In genomic region chr2:118790551-118791525, GRCm38 (mm10) we compare ENCODE assay signal across 8 mouse cellular contexts. TPM values are rescaled to one million over a fixed set of nuclear protein-coding genes. Genes with fewer than 3 reads are reported as not detected.
DNase-seq lines count a peak whose midpoint lies in the region; ATAC-seq lines count a peak whose summit lies in the region.

No protein-coding gene starts in this region.

- 24% methylated on average over 44 of the region's 44 CpGs for WGBS in hindbrain, embryonic 16.5 days

- no peak overlapping the region for H3K27ac ChIP-seq in hindbrain, embryonic 16.5 days (ENCODE audit: low read depth, low read length)

- H3K27me3 ChIP-seq in hindbrain, embryonic 16.5 days (replicated peaks; ENCODE audit: control insufficient read depth, insufficient read depth, low read length), result no peaks in the 10 kb centered on the region

- ATAC-seq in common myeloid progenitor, adult 5-6 weeks (replicated peaks; ENCODE audit: low read depth, poor library complexity, severe bottlenecking), result peak; percentile 70
- peak; percentile 65 for ATAC-seq in hindbrain, embryonic 16.5 days
- ATAC-seq in megakaryocyte-erythroid progenitor cell, adult 5-6 weeks (replicated peaks; ENCODE audit: low FRiP score, low TSS enrichment, poor library complexity, severe bottlenecking), result peak; percentile 55

- DNase-seq in left cerebral cortex, adult 18-20 months (ENCODE audit: low spot score in 2 of 2), result peak; percentile 39 to 55
- DNase-seq in left cerebral cortex, adult 11 months (ENCODE audit: low spot score), result no peak
- peak; percentile 27 to 58 for DNase-seq in gastrocnemius, adult 8-10 months (ENCODE audit: low spot score in 2 of 2)
- peak; percentile 51 to 57 for DNase-seq in left cerebral cortex, postnatal 36 days (ENCODE audit: low spot score in 2 of 2)
- DNase-seq in skeletal muscle tissue, adult 2 months (ENCODE audit: low read depth, low spot score), result peak; percentile 39

- no peak overlapping the region; the same call in 1 of the 2 replicates for H3K4me3 ChIP-seq in hindbrain, embryonic 16.5 days (ENCODE audit: low read length)

- intact Hi-C loops in left cerebral cortex, postnatal 36 days (cut with DNase I), result no loop called here

- no peaks in the 10 kb centered on the region for H3K9me3 ChIP-seq in hindbrain, embryonic 16.5 days (ENCODE audit: control insufficient read depth, low read length)

- H3K9ac ChIP-seq in hindbrain, embryonic 16.5 days (ENCODE audit: low read depth, low read length), result no peak overlapping the region

- peaks cover 35% of the 10 kb centered on the region for H3K36me3 ChIP-seq in hindbrain, embryonic 16.5 days (ENCODE audit: control insufficient read depth, insufficient read depth, low read length)

- H3K4me2 ChIP-seq in hindbrain, embryonic 16.5 days (ENCODE audit: low read length), result peak overlapping the region; percentile 37

- no peaks in the 10 kb centered on the region; the same call in none of the 2 replicates for H3K4me1 ChIP-seq in hindbrain, embryonic 16.5 days (ENCODE audit: control insufficient read depth, insufficient read depth, low read depth, low read length)

RNA-seq across cellular contexts. Expression of gene Disp2, which starts 11.3 kb away (rescaled TPM):
- 100 to 1,000 TPM; 184 to 206 TPM for total RNA-seq in left cerebral cortex, adult 18-20 months (2021)
- total RNA-seq in common myeloid progenitor, adult 5-6 weeks (2017), result not detected in 2 replicates
- under 1 TPM in 2 of 4 experiments, not detected in 2; 0.10 to 0.11 TPM for total RNA-seq in gastrocnemius, adult 8-10 months (2022)
- polyA plus RNA-seq in hindbrain, embryonic 16.5 days (2015; fragmentation: Nextera tagmentation; extraction: Ambion mirVana), result 82.9 and 87.0 TPM in 2 replicates
- 100 to 1,000 TPM; 187 to 192 TPM for total RNA-seq in left cerebral cortex, postnatal 36 days (2021)
- total RNA-seq in megakaryocyte-erythroid progenitor cell, adult 5-6 weeks (2014; fragmentation: Nextera tagmentation), result not detected in 2 replicates
- not detected in 2 replicates for total RNA-seq in megakaryocyte-erythroid progenitor cell, adult 5-6 weeks (2017)

RNA-seq across cellular contexts. Expression of gene Phgr1, which starts 18.3 kb away (rescaled TPM):
- not detected for total RNA-seq in left cerebral cortex, adult 18-20 months (2021)
- not detected in 2 replicates for total RNA-seq in common myeloid progenitor, adult 5-6 weeks (2017)
- total RNA-seq in gastrocnemius, adult 8-10 months (2022), result not detected
- not detected in 2 replicates for polyA plus RNA-seq in hindbrain, embryonic 16.5 days (2015; fragmentation: Nextera tagmentation; extraction: Ambion mirVana)
- total RNA-seq in left cerebral cortex, postnatal 36 days (2021), result not detected
- total RNA-seq in megakaryocyte-erythroid progenitor cell, adult 5-6 weeks (2014; fragmentation: Nextera tagmentation), result not detected in 2 replicates
- total RNA-seq in megakaryocyte-erythroid progenitor cell, adult 5-6 weeks (2017), result not detected in 2 replicates

RNA-seq across cellular contexts. Expression of gene Knstrn, which starts 23.0 kb away (rescaled TPM):
- total RNA-seq in left cerebral cortex, adult 18-20 months (2021), result 1 to 10 TPM; 1.5 to 1.7 TPM
- 124 and 177 TPM in 2 replicates for total RNA-seq in common myeloid progenitor, adult 5-6 weeks (2017)
- total RNA-seq in gastrocnemius, adult 8-10 months (2022), result under 1 TPM; 0.10 to 0.54 (median 0.44) TPM
- polyA plus RNA-seq in hindbrain, embryonic 16.5 days (2015; fragmentation: Nextera tagmentation; extraction: Ambion mirVana), result 22.0 and 22.5 TPM in 2 replicates
- 1 to 10 TPM; 1.2 to 1.6 TPM for total RNA-seq in left cerebral cortex, postnatal 36 days (2021)
- total RNA-seq in megakaryocyte-erythroid progenitor cell, adult 5-6 weeks (2014; fragmentation: Nextera tagmentation), result 22.4 and 38.8 TPM in 2 replicates
- 59.1 and 104 TPM in 2 replicates for total RNA-seq in megakaryocyte-erythroid progenitor cell, adult 5-6 weeks (2017)

RNA-seq across cellular contexts. Expression of gene Ccdc9b, which starts 28.4 kb away (rescaled TPM):
- total RNA-seq in left cerebral cortex, adult 18-20 months (2021), result 1 to 10 TPM; 4.4 to 4.8 TPM
- total RNA-seq in common myeloid progenitor, adult 5-6 weeks (2017), result 0.24 and 0.96 TPM in 2 replicates
- 10 to 100 TPM; 17.5 to 20.6 (median 18.4) TPM for total RNA-seq in gastrocnemius, adult 8-10 months (2022)
- 1.0 and 1.3 TPM in 2 replicates for polyA plus RNA-seq in hindbrain, embryonic 16.5 days (2015; fragmentation: Nextera tagmentation; extraction: Ambion mirVana)
- 1 to 10 TPM; 4.8 to 5.5 TPM for total RNA-seq in left cerebral cortex, postnatal 36 days (2021)
- total RNA-seq in megakaryocyte-erythroid progenitor cell, adult 5-6 weeks (2014; fragmentation: Nextera tagmentation), result 0.27 and 1.5 TPM in 2 replicates
- 0.09 and 1.3 TPM in 2 replicates for total RNA-seq in megakaryocyte-erythroid progenitor cell, adult 5-6 weeks (2017)

RNA-seq across cellular contexts. Expression of gene Inafm2, which starts 45.3 kb away (rescaled TPM):
- 10 to 100 TPM; 48.7 to 49.6 TPM for total RNA-seq in left cerebral cortex, adult 18-20 months (2021)
- total RNA-seq in common myeloid progenitor, adult 5-6 weeks (2017), result 19.8 and 20.5 TPM in 2 replicates
- total RNA-seq in gastrocnemius, adult 8-10 months (2022), result 1 to 10 TPM; 5.0 to 7.2 (median 5.2) TPM
- polyA plus RNA-seq in hindbrain, embryonic 16.5 days (2015; fragmentation: Nextera tagmentation; extraction: Ambion mirVana), result 20.2 and 20.4 TPM in 2 replicates
- 10 to 100 TPM; 41.5 to 43.0 TPM for total RNA-seq in left cerebral cortex, postnatal 36 days (2021)
- 14.5 and 20.5 TPM in 2 replicates for total RNA-seq in megakaryocyte-erythroid progenitor cell, adult 5-6 weeks (2014; fragmentation: Nextera tagmentation)
- 10.1 and 13.9 TPM in 2 replicates for total RNA-seq in megakaryocyte-erythroid progenitor cell, adult 5-6 weeks (2017)

Comparison
In these comparisons a context has a peak if more than half of its experiments do, and no peak if none do; other contexts are left out.
1. RNA of gene Disp2, which starts 11.3 kb away (total RNA-seq): 184 to 206 TPM in left cerebral cortex, adult 18-20 months and 187 to 192 TPM in left cerebral cortex, postnatal 36 days; 0.10 to 0.11 TPM in gastrocnemius, adult 8-10 months, not detected in common myeloid progenitor, adult 5-6 weeks and not detected in megakaryocyte-erythroid progenitor cell, adult 5-6 weeks; every median in the first group is over 100 times any median in the second.
2. RNA of gene Knstrn, which starts 23.0 kb away (total RNA-seq): 124 to 177 TPM in common myeloid progenitor, adult 5-6 weeks and 22.4 to 104 TPM in megakaryocyte-erythroid progenitor cell, adult 5-6 weeks; 1.5 to 1.7 TPM in left cerebral cortex, adult 18-20 months, 1.2 to 1.6 TPM in left cerebral cortex, postnatal 36 days and 0.10 to 0.54 TPM in gastrocnemius, adult 8-10 months; every median in the first group is over 4 times any median in the second.
3. Peak in every context shown above with its lines, with median percentiles within 50 percentile points of each other: ATAC-seq.